Mouse (Mus musculus): ENCODE measurements around the gene Ccdc107. TPM values are rescaled to one million over a fixed set of nuclear protein-coding genes. Genes with fewer than 3 reads are reported as not detected.

Gene Ccdc107
- polyA plus RNA-seq, 1 experiment from 2014 or later, result 70.9 TPM

GRCm38 (mm10) chr4:43512653-43513052 is 20.0 kb downstream of the Ccdc107 start:
- Histone ChIP-seq H3K27me3 (replicated peaks) (0 out of 2 replicates have a peak, but pooled peaks cover 2% of the 10 kb centered on the region), H3K36me3 (peaks cover 34% of the 10 kb centered on the region), H3K27ac (replicated peaks) (no peak overlapping the region), H3K4me2 (no peak overlapping the region), H3K4me1 (peaks cover 59% of the 10 kb centered on the region), H3K4me3 (no peak overlapping the region), H3K9ac (no peak overlapping the region), H3K9me3 (no peaks in the 10 kb centered on the region)
- 43% methylated on average over 7 of the region's 7 CpGs for WGBS
- ATAC-seq (ENCODE audit: extremely low read depth, insufficient number of reproducible peaks, low FRiP score, low TSS enrichment), result no peak

GRCm38 (mm10) chr4:43513300-43513699 is 20.6 kb downstream of the Ccdc107 start:
- Histone ChIP-seq H3K9ac (no peak overlapping the region), H3K27me3 (replicated peaks) (no peaks in the 10 kb centered on the region; the same call in 1 of the 2 replicates), H3K27ac (replicated peaks) (no peak overlapping the region), H3K9me3 (no peaks in the 10 kb centered on the region), H3K36me3 (peaks cover 40% of the 10 kb centered on the region), H3K4me2 (no peak overlapping the region), H3K4me1 (peaks cover 57% of the 10 kb centered on the region), H3K4me3 (no peak overlapping the region)
- ATAC-seq (ENCODE audit: extremely low read depth, insufficient number of reproducible peaks, low FRiP score, low TSS enrichment), result no peak
- 79% methylated on average over 4 of the region's 4 CpGs for WGBS

GRCm38 (mm10) chr4:43513791-43514190 is 21.1 kb downstream of the Ccdc107 start:
- Histone ChIP-seq H3K9ac (no peak overlapping the region), H3K4me3 (no peak overlapping the region), H3K27me3 (replicated peaks) (peaks cover 2% of the 10 kb centered on the region; the same call in 1 of the 2 replicates), H3K4me2 (no peak overlapping the region), H3K27ac (replicated peaks) (no peak overlapping the region), H3K4me1 (peaks cover 59% of the 10 kb centered on the region), H3K36me3 (peaks cover 45% of the 10 kb centered on the region), H3K9me3 (no peaks in the 10 kb centered on the region)
- WGBS, result 48% methylated on average over 4 of the region's 4 CpGs
- ATAC-seq (ENCODE audit: extremely low read depth, insufficient number of reproducible peaks, low FRiP score, low TSS enrichment), result no peak

GRCm38 (mm10) chr4:43515764-43516708 is 23.3 kb downstream of the Ccdc107 start:
- peaks cover 74% of the 10 kb centered on the region for H3K4me1 ChIP-seq
- 57% methylated on average over 11 of the region's 11 CpGs for WGBS

GRCm38 (mm10) chr4:43519551-43519950 is 26.9 kb downstream of the Ccdc107 start:
- Histone ChIP-seq H3K27me3 (replicated peaks) (peaks cover 31% of the 10 kb centered on the region), H3K27ac (replicated peaks) (no peak overlapping the region), H3K9me3 (no peaks in the 10 kb centered on the region), H3K36me3 (peaks cover 50% of the 10 kb centered on the region), H3K4me1 (peaks cover 79% of the 10 kb centered on the region), H3K4me3 (peak overlapping the region; percentile 60), H3K4me2 (peak overlapping the region; percentile 76), H3K9ac (peak overlapping the region; percentile 87)
- WGBS, result 30% methylated on average over 10 of the region's 10 CpGs
- no peak for ATAC-seq (ENCODE audit: extremely low read depth, insufficient number of reproducible peaks, low FRiP score, low TSS enrichment)

More at GRCm38 (mm10) chr4:43515764-43516708, 23.3 kb downstream of the Ccdc107 start:
- Histone ChIP-seq H3K4me3 (no peak overlapping the region), H3K36me3 (peaks cover 53% of the 10 kb centered on the region), H3K27me3 (replicated peaks) (peaks cover 9% of the 10 kb centered on the region; the same call in 1 of the 2 replicates), H3K9me3 (no peaks in the 10 kb centered on the region), H3K27ac (replicated peaks) (no peak overlapping the region), H3K9ac (no peak overlapping the region), H3K4me2 (no peak overlapping the region)
- ATAC-seq (ENCODE audit: extremely low read depth, insufficient number of reproducible peaks, low FRiP score, low TSS enrichment), result no peak

GRCm38 (mm10) chr4:43519956-43520355 is 27.3 kb downstream of the Ccdc107 start:
- Histone ChIP-seq H3K9me3 (no peaks in the 10 kb centered on the region), H3K4me2 (peak overlapping the region; percentile 76), H3K4me1 (peaks cover 75% of the 10 kb centered on the region), H3K36me3 (peaks cover 47% of the 10 kb centered on the region), H3K4me3 (peak overlapping the region; percentile 60), H3K27ac (replicated peaks) (peak overlapping the region; percentile 90), H3K27me3 (replicated peaks) (peaks cover 31% of the 10 kb centered on the region), H3K9ac (peak overlapping the region; percentile 87)
- no peak for ATAC-seq (ENCODE audit: extremely low read depth, insufficient number of reproducible peaks, low FRiP score, low TSS enrichment)
- WGBS, result 10% methylated on average over 6 of the region's 6 CpGs

GRCm38 (mm10) chr4:43527880-43528279 is 35.2 kb downstream of the Ccdc107 start:
- Histone ChIP-seq H3K27me3 (replicated peaks) (peaks cover 14% of the 10 kb centered on the region), H3K9me3 (no peaks in the 10 kb centered on the region; the same call in 1 of the 2 replicates), H3K4me1 (peaks cover 30% of the 10 kb centered on the region), H3K4me2 (no peak overlapping the region), H3K4me3 (no peak overlapping the region), H3K36me3 (peaks cover 27% of the 10 kb centered on the region), H3K9ac (no peak overlapping the region), H3K27ac (replicated peaks) (no peak overlapping the region)
- 64% methylated on average over 5 of the region's 5 CpGs for WGBS
- ATAC-seq (ENCODE audit: extremely low read depth, insufficient number of reproducible peaks, low FRiP score, low TSS enrichment), result no peak

GRCm38 (mm10) chr4:43528487-43528886 is 35.8 kb downstream of the Ccdc107 start:
- Histone ChIP-seq H3K27me3 (replicated peaks) (peaks cover 12% of the 10 kb centered on the region), H3K36me3 (peaks cover 33% of the 10 kb centered on the region), H3K4me2 (no peak overlapping the region), H3K9me3 (no peaks in the 10 kb centered on the region; the same call in 1 of the 2 replicates), H3K9ac (no peak overlapping the region), H3K4me3 (no peak overlapping the region), H3K4me1 (peaks cover 27% of the 10 kb centered on the region), H3K27ac (replicated peaks) (no peak overlapping the region)
- no peak for ATAC-seq (ENCODE audit: extremely low read depth, insufficient number of reproducible peaks, low FRiP score, low TSS enrichment)
- 73% methylated on average over 9 of the region's 9 CpGs for WGBS

GRCm38 (mm10) chr4:43530081-43530501 is 37.4 kb downstream of the Ccdc107 start:
- Histone ChIP-seq H3K4me3 (no peak overlapping the region), H3K9ac (no peak overlapping the region), H3K4me1 (peaks cover 19% of the 10 kb centered on the region), H3K9me3 (no peaks in the 10 kb centered on the region; the same call in 1 of the 2 replicates), H3K27ac (replicated peaks) (peak overlapping the region; percentile 59), H3K4me2 (no peak overlapping the region), H3K36me3 (peaks cover 49% of the 10 kb centered on the region), H3K27me3 (replicated peaks) (0 out of 2 replicates have a peak, but pooled peaks cover 4% of the 10 kb centered on the region)
- 28% methylated on average over 8 of the region's 8 CpGs for WGBS
- ATAC-seq (ENCODE audit: extremely low read depth, insufficient number of reproducible peaks, low FRiP score, low TSS enrichment), result no peak

GRCm38 (mm10) chr4:43530581-43530980 is 37.9 kb downstream of the Ccdc107 start:
- no peak for ATAC-seq (ENCODE audit: extremely low read depth, insufficient number of reproducible peaks, low FRiP score, low TSS enrichment)

GRCm38 (mm10) chr4:43533270-43533669 is 40.6 kb downstream of the Ccdc107 start:
- 82% methylated on average over 9 of the region's 9 CpGs for WGBS
- Histone ChIP-seq H3K4me2 (no peak overlapping the region), H3K36me3 (peaks cover 81% of the 10 kb centered on the region), H3K4me1 (peaks cover 19% of the 10 kb centered on the region), H3K4me3 (no peak overlapping the region), H3K9ac (no peak overlapping the region), H3K9me3 (no peaks in the 10 kb centered on the region), H3K27ac (replicated peaks) (no peak overlapping the region), H3K27me3 (replicated peaks) (no peaks in the 10 kb centered on the region)
- no peak for ATAC-seq (ENCODE audit: extremely low read depth, insufficient number of reproducible peaks, low FRiP score, low TSS enrichment)

More at GRCm38 (mm10) chr4:43530581-43530980, 37.9 kb downstream of the Ccdc107 start:
- no peaks in the 10 kb centered on the region; the same call in 1 of the 2 replicates for H3K9me3 ChIP-seq
- no peak overlapping the region for H3K9ac ChIP-seq
- peak overlapping the region; percentile 59 for H3K27ac ChIP-seq (replicated peaks)
- H3K4me2 ChIP-seq, result no peak overlapping the region
- H3K4me1 ChIP-seq, result peaks cover 19% of the 10 kb centered on the region
- H3K27me3 ChIP-seq (replicated peaks), result 0 out of 2 replicates have a peak, but pooled peaks cover 4% of the 10 kb centered on the region
- H3K36me3 ChIP-seq, result peaks cover 54% of the 10 kb centered on the region
- H3K4me3 ChIP-seq, result no peak overlapping the region
- WGBS, result 13% methylated on average over 7 of the region's 7 CpGs
